Mouse (Mus musculus) stomach, embryonic 16.5 days (tissue): ENCODE data around the gene Mrpl21. TPM values are rescaled to one million over a fixed set of nuclear protein-coding genes. Genes with fewer than 3 reads are reported as not detected.

ENCODE experiments used
- microRNA-seq: library from miRNA; unstranded; fragments of <30 nt; microRNA quantifications from one replicate; pipeline ENCODE4, GENCODE M21; 2016
- polyA plus RNA-seq: library from polyadenylated mRNA; unstranded; fragments of >200 nt; fragmentation: Nextera tagmentation; extraction: Ambion mirVana; gene quantifications from 2 replicates; pipeline ENCODE4 v1.2.1, GENCODE M21; 2015

Gene Mrpl21
- polyA plus RNA-seq, 1 experiment from 2014 or later: 104 TPM

Small RNA genes within 50 kb of the gene (microRNA-seq; reads per million reads assigned to microRNA genes)
- gene Mir6984: 0.66 reads per million

Other genes with a start within 250 kb of the Mrpl21 start
- gene Ighmbp2, start 116 bp downstream of the Mrpl21 start, polyA plus RNA-seq: 8.2 and 8.9 TPM in 2 replicates
- 30.8 and 32.7 TPM in 2 replicates for gene Cpt1a, start 39.4 kb downstream of the Mrpl21 start, polyA plus RNA-seq
- gene Tesmin, start 106.0 kb downstream of the Mrpl21 start, polyA plus RNA-seq: 0.27 and 0.32 TPM in 2 replicates
- gene Gal, start 131.6 kb downstream of the Mrpl21 start, polyA plus RNA-seq: 9.9 and 13.7 TPM in 2 replicates